Mouse (Mus musculus) forebrain, embryonic 14.5 days (tissue): ENCODE measurements at regions not wholly inside any gene's neighbourhood (a gene's known extent, or its start where the extent isn't known, plus 50 kb on each side); places are given as distances from the start of the nearest gene placed in this dataset.

Experiments used
- ATAC-seq: fragments of 200-750 bp; cut with Nextera tagmentation; 2 replicates; pipeline ENCODE4 v1.8.0; 2017; ENCODE audit warnings: mild to moderate bottlenecking, moderate library complexity
- DNase-seq: peaks from one replicate; pipeline ENCODE4 v3.0.0-alpha.2; 2015; ENCODE audit warnings: low spot score
- H3K27ac ChIP-seq: fragments of 300-500 bp; sonication (generic); 2 replicates; pipeline ENCODE4 v1.5.1; 2014; ENCODE audit warnings: low read depth, mild to moderate bottlenecking, control low read depth, low read length, moderate library complexity
- H3K27me3 ChIP-seq: fragments of 300-500 bp; sonication (generic); replicated peaks from 2 replicates; pipeline ENCODE4 v1.6.1; 2014; ENCODE audit warnings: low read length, control low read depth, mixed read lengths; ENCODE audit not compliant: control insufficient read depth, insufficient read depth
- H3K36me3 ChIP-seq: fragments of 300-500 bp; sonication (generic); 2 replicates; pipeline ENCODE4 v1.6.1; 2014; ENCODE audit warnings: low read length, control low read depth; ENCODE audit not compliant: control insufficient read depth, insufficient read depth
- H3K4me1 ChIP-seq: fragments of 300-500 bp; sonication (generic); 2 replicates; pipeline ENCODE4 v1.6.1; 2014; ENCODE audit warnings: antibody characterized with exemption, low read length, control low read depth; ENCODE audit not compliant: control insufficient read depth, insufficient read depth
- H3K4me2 ChIP-seq: fragments of 300-500 bp; sonication (generic); 2 replicates; pipeline ENCODE4 v1.6.1; 2014; ENCODE audit warnings: mild to moderate bottlenecking, control low read depth, low read length
- H3K4me3 ChIP-seq: fragments of 300-500 bp; sonication (generic); 2 replicates; pipeline ENCODE4 v1.5.1; 2014; ENCODE audit warnings: low read depth, low read length, control low read depth
- H3K9ac ChIP-seq: fragments of 300-500 bp; sonication (generic); 2 replicates; pipeline ENCODE4 v1.6.1; 2014; ENCODE audit warnings: mild to moderate bottlenecking, low read length, control low read depth, moderate library complexity
- H3K9me3 ChIP-seq: fragments of 300-500 bp; sonication (generic); replicated peaks from 2 replicates; pipeline ENCODE4 v1.6.1; 2016; ENCODE audit warnings: low read length, control low read depth, mixed read lengths; ENCODE audit not compliant: control insufficient read depth
- WGBS: fragments of 180-500 bp; shearing (Covaris S2); extraction: QIAGEN DNeasy Blood & Tissue Kit; methylation state at CpG from one replicate; pipeline ENCODE4 v1.1.7; 2014; 5-methylcytosine and 5-hydroxymethylcytosine counted together

GRCm38 (mm10) chr4:80442711-80443110 lies 391.2 kb upstream of the Tyrp1 start:
- WGBS: 16% methylated on average over 4 of the region's 4 CpGs
- Histone ChIP-seq H3K4me1 (no peaks in the 10 kb centered on the region), H3K9ac (no peak overlapping the region), H3K4me2 (no peak overlapping the region), H3K36me3 (no peaks in the 10 kb centered on the region), H3K27ac (no peak overlapping the region), H3K4me3 (no peak overlapping the region), H3K27me3 (no peaks in the 10 kb centered on the region), H3K9me3 (no peaks in the 10 kb centered on the region)
- ATAC-seq (no peak), DNase-seq (no peak)

DNA sequence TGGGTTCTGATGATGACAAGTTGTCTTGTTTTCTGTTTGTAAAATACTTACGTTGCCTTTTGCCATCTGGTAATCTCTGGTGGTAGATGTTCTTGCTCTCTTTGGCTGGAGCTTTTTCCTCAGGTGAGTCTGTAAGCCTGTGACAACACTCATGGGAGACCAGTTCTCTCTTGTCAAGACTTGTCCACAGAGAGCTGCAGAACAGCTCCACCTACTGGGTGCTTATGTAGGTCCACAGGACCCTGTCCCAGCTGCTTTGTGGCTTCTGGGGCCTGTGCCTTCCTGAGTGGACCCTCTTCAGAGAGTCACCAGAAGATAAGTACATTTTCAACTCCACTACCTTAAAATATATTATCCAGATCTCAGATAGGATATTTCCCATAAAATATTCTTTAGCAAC lies 370.3 kb upstream of the Tyrp1 start:
- 89% methylated on average over 1 of the region's 1 CpGs for WGBS
- Histone ChIP-seq H3K4me3 (no peak overlapping the region), H3K4me2 (no peak overlapping the region), H3K27ac (no peak overlapping the region), H3K36me3 (no peaks in the 10 kb centered on the region), H3K27me3 (no peaks in the 10 kb centered on the region), H3K9ac (no peak overlapping the region), H3K4me1 (no peaks in the 10 kb centered on the region), H3K9me3 (no peaks in the 10 kb centered on the region)
- no peak for ATAC-seq
- DNase-seq: no peak

DNA sequence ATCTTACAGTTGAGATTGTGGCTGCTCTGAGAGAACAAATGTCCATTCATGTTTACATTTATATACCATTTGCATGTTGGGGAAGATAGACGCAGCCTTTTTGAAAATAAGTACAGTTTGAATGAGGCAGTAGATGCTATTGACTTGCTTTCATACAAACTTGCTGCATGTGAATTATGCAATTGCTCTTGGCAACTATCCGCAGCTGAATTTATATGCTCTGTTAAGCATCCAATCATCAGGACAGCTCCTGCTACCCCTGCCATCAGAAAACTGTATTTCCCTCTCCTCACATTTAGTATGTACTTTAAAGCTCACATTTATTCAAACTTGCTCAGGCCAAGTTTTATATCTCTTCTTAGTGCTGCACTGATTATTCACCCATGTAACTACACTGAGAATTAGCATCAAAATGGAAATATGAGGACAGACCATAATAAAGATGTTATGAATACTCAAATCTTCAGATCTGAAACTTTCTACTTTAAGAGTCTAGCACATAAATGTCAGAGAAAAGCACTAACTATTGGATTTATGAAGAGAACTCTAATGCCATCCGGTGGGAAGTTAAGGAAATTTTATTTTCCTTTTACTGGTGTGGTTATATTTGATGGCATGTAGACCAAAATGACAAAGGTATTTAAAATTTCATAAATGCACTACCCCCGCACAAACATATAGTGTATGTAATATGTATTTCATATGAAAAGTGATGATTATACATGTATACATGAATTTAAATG lies 358.0 kb upstream of the Tyrp1 start:
- WGBS: 83% methylated on average over 4 of the region's 4 CpGs
- Histone ChIP-seq H3K27me3 (no peaks in the 10 kb centered on the region), H3K9me3 (no peaks in the 10 kb centered on the region), H3K36me3 (no peaks in the 10 kb centered on the region), H3K9ac (no peak overlapping the region), H3K4me1 (no peaks in the 10 kb centered on the region), H3K27ac (no peak overlapping the region), H3K4me2 (no peak overlapping the region), H3K4me3 (no peak overlapping the region)
- ATAC-seq (no peak), DNase-seq (peak; percentile 16)

- no peaks in the 10 kb centered on the region for H3K4me1 ChIP-seq
- no peak for DNase-seq
- ATAC-seq: no peak
- no peak overlapping the region for H3K9ac ChIP-seq
- H3K36me3 ChIP-seq: no peaks in the 10 kb centered on the region
- H3K4me3 ChIP-seq: no peak overlapping the region
- H3K4me2 ChIP-seq: no peak overlapping the region
- no peaks in the 10 kb centered on the region for H3K9me3 ChIP-seq
- 48% methylated on average over 2 of the region's 2 CpGs for WGBS
- H3K27me3 ChIP-seq: no peaks in the 10 kb centered on the region
- no peak overlapping the region for H3K27ac ChIP-seq
Measured at GRCm38 (mm10) chr4:80515087-80515486, 318.8 kb upstream of the Tyrp1 start.

DNA sequence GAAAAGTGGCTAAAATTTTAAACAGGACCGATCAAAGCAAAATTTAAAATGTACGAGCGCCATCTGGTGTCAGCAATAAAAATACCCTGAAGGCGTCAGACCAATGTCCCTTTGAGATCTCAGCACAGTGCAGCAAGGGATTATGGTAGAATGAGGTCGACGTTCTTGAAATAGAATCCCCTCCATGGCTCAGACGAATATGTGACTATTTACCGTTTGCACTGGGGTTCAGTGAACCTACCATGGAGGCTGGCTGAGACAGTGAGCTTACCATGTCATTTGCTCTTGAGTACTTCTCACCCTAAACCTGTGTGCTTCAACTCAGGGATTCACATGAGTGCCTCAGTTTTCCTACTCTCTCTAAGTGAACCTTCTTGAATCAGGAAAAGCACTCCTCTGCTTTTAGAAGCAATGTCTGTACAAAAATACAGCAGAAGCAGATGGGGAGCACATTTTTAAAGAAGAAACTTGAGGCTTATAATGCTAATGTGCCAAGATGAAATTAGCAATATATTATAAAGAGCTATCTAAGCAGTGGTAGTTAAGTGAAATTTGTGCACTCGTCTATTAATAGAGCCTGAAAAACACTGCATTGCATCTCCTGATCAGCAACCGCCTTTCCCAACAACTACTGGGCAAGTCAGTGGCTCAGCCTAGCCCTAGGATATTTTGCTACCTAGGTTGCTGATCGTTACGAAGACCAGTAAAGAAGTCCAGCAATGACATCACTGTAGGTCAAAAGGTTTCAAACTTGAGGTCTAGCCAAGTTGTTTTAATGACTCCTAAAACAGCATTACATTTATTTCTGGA lies 316.2 kb upstream of the Tyrp1 start:
- H3K27ac ChIP-seq: no peak overlapping the region
- peak; percentile 82 for DNase-seq
- H3K27me3 ChIP-seq: no peaks in the 10 kb centered on the region
- no peaks in the 10 kb centered on the region for H3K9me3 ChIP-seq
- H3K4me3 ChIP-seq: no peak overlapping the region
- H3K36me3 ChIP-seq: no peaks in the 10 kb centered on the region
- ATAC-seq: peak; percentile 85
- H3K4me1 ChIP-seq: no peaks in the 10 kb centered on the region
- peak overlapping the region; percentile 32 for H3K4me2 ChIP-seq
- H3K9ac ChIP-seq: no peak overlapping the region
- 24% methylated on average over 12 of the region's 12 CpGs for WGBS

DNA sequence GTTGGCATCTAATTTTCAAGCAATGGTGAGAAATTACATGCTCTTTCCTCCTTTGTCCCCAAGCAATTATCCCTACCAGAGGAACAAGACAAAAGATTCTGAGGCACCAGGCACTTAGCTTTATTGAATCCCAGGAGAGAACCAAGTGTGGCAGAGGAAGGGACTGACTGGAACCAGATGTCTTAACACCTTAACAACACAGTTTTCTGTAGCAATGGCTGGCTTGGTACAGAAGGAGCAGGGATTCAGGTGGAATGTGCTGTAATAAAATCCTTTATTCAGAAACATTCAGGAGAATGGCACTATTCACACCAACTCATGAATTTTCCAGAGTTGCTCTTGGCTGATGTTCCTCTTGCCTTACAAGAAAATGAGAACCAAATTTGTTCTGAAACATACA lies 315.3 kb upstream of the Tyrp1 start:
- Histone ChIP-seq H3K36me3 (no peaks in the 10 kb centered on the region), H3K4me1 (no peaks in the 10 kb centered on the region), H3K9ac (no peak overlapping the region), H3K9me3 (no peaks in the 10 kb centered on the region), H3K27ac (no peak overlapping the region), H3K4me3 (no peak overlapping the region), H3K27me3 (no peaks in the 10 kb centered on the region), H3K4me2 (no peak overlapping the region)
- no peak for ATAC-seq
- peak; percentile 25 for DNase-seq

GRCm38 (mm10) chr4:80539854-80540253 lies 294.1 kb upstream of the Tyrp1 start:
- H3K4me3 ChIP-seq: no peak overlapping the region
- no peaks in the 10 kb centered on the region for H3K4me1 ChIP-seq
- no peaks in the 10 kb centered on the region for H3K27me3 ChIP-seq
- peak; percentile 14 for DNase-seq
- no peak overlapping the region for H3K9ac ChIP-seq
- H3K36me3 ChIP-seq: no peaks in the 10 kb centered on the region
- H3K9me3 ChIP-seq: no peaks in the 10 kb centered on the region
- 78% methylated on average over 4 of the region's 4 CpGs for WGBS
- no peak overlapping the region for H3K4me2 ChIP-seq
- no peak for ATAC-seq
- H3K27ac ChIP-seq: no peak overlapping the region

GRCm38 (mm10) chr4:80545086-80545485 lies 288.8 kb upstream of the Tyrp1 start:
- no peaks in the 10 kb centered on the region for H3K36me3 ChIP-seq
- H3K9ac ChIP-seq: no peak overlapping the region
- DNase-seq (no peak), ATAC-seq (no peak)
- H3K9me3 ChIP-seq: no peaks in the 10 kb centered on the region
- no peak overlapping the region for H3K4me2 ChIP-seq
- H3K4me3 ChIP-seq: no peak overlapping the region
- no peaks in the 10 kb centered on the region for H3K27me3 ChIP-seq
- H3K27ac ChIP-seq: no peak overlapping the region
- 84% methylated on average over 3 of the region's 3 CpGs for WGBS
- H3K4me1 ChIP-seq: no peaks in the 10 kb centered on the region

DNA sequence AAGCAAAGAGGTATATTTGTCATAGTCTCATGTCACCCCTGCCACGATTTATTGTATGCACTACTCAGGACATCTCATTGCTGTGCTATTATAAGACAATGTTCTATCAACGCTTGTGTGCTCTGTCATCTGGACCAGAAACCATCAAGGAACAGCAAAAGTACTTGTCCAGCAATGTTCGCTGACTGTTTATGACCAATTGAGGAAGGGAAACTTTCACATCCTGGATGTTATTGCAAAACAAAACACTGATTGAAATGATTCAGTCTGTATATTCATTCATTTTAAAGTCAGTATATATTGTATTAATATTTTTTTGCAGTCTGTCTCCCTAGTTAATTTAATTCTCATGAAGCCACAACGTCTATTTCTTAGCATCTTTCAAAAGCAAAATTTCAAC lies 244.5 kb upstream of the Tyrp1 start:
- Histone ChIP-seq H3K36me3 (no peaks in the 10 kb centered on the region), H3K27ac (no peak overlapping the region), H3K9me3 (no peaks in the 10 kb centered on the region), H3K4me2 (no peak overlapping the region), H3K4me1 (no peaks in the 10 kb centered on the region), H3K4me3 (no peak overlapping the region), H3K9ac (no peak overlapping the region), H3K27me3 (no peaks in the 10 kb centered on the region)
- 84% methylated on average over 4 of the region's 4 CpGs for WGBS
- ATAC-seq: no peak
- DNase-seq: no peak
